Mouse (Mus musculus) liver, postnatal 0 days (tissue): Measurements from ENCODE around the gene Mtrex. TPM values are rescaled to one million over a fixed set of nuclear protein-coding genes. Genes with fewer than 3 reads are reported as not detected.

Source experiments
- ATAC-seq: fragments of 200-750 bp; cut with Nextera tagmentation; 2 replicates; pipeline ENCODE4 v1.8.0; 2017; ENCODE audit warnings: mild to moderate bottlenecking, moderate library complexity
- DNase-seq: peaks from one replicate; pipeline ENCODE4 v3.0.0-alpha.2; 2016
- H3K27ac ChIP-seq: fragments of 300-500 bp; sonication (generic); 2 replicates; pipeline ENCODE4 v1.5.1; 2014; ENCODE audit warnings: antibody characterized with exemption, moderate library complexity, mild to moderate bottlenecking, low read depth
- H3K27me3 ChIP-seq: fragments of 300-500 bp; sonication (generic); 2 replicates; pipeline ENCODE4 v1.6.1; 2014; ENCODE audit warnings: low read length, control low read depth, mixed read lengths; ENCODE audit not compliant: insufficient read depth
- H3K36me3 ChIP-seq: fragments of 300-500 bp; sonication (generic); replicated peaks from 2 replicates; pipeline ENCODE4 v1.6.1; 2014; ENCODE audit warnings: mild to moderate bottlenecking, control low read depth, low read length, moderate library complexity, mixed read lengths; ENCODE audit not compliant: insufficient read depth
- H3K4me1 ChIP-seq: fragments of 300-500 bp; sonication (generic); 2 replicates; pipeline ENCODE4 v1.6.1; 2014; ENCODE audit warnings: antibody characterized with exemption, mild to moderate bottlenecking, control low read depth; ENCODE audit not compliant: insufficient read depth
- H3K4me2 ChIP-seq: fragments of 300-500 bp; sonication (generic); 2 replicates; pipeline ENCODE4 v1.6.1; 2014; ENCODE audit warnings: low read depth, mild to moderate bottlenecking, low read length, moderate library complexity, mixed read lengths
- H3K4me3 ChIP-seq: fragments of 300-500 bp; sonication (generic); 2 replicates; pipeline ENCODE4 v1.5.1; 2014; ENCODE audit warnings: low read depth, low read length
- H3K9ac ChIP-seq: fragments of 300-500 bp; sonication (generic); replicated peaks from 2 replicates; pipeline ENCODE4 v1.6.1; 2014; ENCODE audit warnings: mild to moderate bottlenecking, moderate library complexity
- H3K9me3 ChIP-seq: fragments of 300-500 bp; sonication (generic); 2 replicates; pipeline ENCODE4 v1.6.1; 2016; ENCODE audit warnings: mild to moderate bottlenecking, control low read depth, low read length, mixed read lengths
- CTCF ChIP-seq: sonication (generic); IDR thresholded peaks from 2 replicates; pipeline ENCODE4 v1.5.1; 2016; ENCODE audit warnings: antibody characterized with exemption, low read depth
- EP300 ChIP-seq: IDR thresholded peaks from 2 replicates; pipeline ENCODE4 v1.6.1; 2016; ENCODE audit warnings: antibody characterized with exemption, low read depth, mild to moderate bottlenecking
- WGBS: fragments of 180-500 bp; shearing (Covaris S2); extraction: QIAGEN DNeasy Blood & Tissue Kit; methylation state at CpG from one replicate; pipeline ENCODE4 v1.1.7; 2014; ENCODE audit not compliant: insufficient replicate concordance; 5-methylcytosine and 5-hydroxymethylcytosine counted together
- polyA plus RNA-seq: library from polyadenylated mRNA; unstranded; fragments of >200 nt; fragmentation: Nextera tagmentation; extraction: Ambion mirVana; gene quantifications from 2 replicates; pipeline ENCODE4 v1.2.1, GENCODE M21; 2015

Mtrex gene
- polyA plus RNA-seq, 1 experiment from 2014 or later, result 13.8 TPM

DNA sequence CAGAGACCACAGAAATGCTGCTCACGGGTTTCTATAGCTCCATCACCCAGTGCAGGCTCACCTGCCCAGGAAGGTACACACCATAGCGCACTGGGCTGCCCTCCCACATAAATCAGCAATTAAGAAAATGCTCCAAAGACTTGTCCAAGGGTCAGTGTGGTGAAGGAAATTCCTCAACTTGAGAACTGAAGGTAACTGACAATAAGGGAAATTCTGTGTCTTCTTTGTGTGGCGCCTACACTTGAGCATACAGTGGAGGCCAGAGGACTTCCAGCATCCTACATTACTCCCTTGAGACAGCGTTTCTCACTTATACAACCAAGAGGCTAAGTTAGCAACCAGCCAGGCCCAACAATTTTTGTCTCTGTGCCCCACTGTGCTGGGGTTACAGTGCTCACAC, 1.2 kb downstream of the Mtrex start:
- Histone ChIP-seq H3K4me2 (peak overlapping the region; percentile 92), H3K4me3 (peak overlapping the region; percentile 96), H3K36me3 (peaks cover 5% of the 10 kb centered on the region), H3K9me3 (no peaks in the 10 kb centered on the region), H3K27me3 (no peaks in the 10 kb centered on the region), H3K9ac (peak overlapping the region; percentile 85), H3K4me1 (peaks cover 18% of the 10 kb centered on the region), H3K27ac (no peak overlapping the region)
- 47% methylated on average over 4 of the region's 4 CpGs for WGBS
- ATAC-seq (no peak), DNase-seq (no peak)
- TF ChIP-seq EP300 (no peak), CTCF (no peak)

DNA sequence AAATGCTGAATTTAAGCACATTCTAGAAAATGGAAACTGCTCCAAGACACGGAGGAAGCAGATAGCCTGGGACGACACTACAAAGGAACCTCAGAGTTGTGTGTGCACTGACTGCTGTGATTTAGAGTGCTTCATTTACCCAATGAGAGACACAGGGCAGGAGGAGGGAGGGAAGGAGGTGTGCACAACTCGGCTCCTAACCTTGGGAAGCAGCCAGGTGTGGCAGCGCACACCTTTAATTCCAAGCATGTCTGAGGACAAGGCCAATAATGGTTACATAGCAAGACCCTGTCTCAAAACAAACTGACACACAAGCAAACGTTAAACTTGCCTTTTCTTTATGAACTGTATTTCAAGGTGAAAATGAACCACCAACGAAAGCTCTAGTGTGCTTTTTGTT, 1.9 kb downstream of the Mtrex start:
- no peaks in the 10 kb centered on the region for H3K27me3 ChIP-seq
- H3K9me3 ChIP-seq, result no peaks in the 10 kb centered on the region
- ATAC-seq, result no peak
- H3K4me1 ChIP-seq, result peaks cover 18% of the 10 kb centered on the region
- WGBS, result 68% methylated on average over 6 of the region's 6 CpGs
- TF ChIP-seq CTCF (no peak), EP300 (no peak)
- no peak for DNase-seq
- H3K4me3 ChIP-seq, result no peak overlapping the region
- peaks cover 6% of the 10 kb centered on the region for H3K36me3 ChIP-seq
- H3K4me2 ChIP-seq, result peak overlapping the region; percentile 92
- H3K27ac ChIP-seq, result no peak overlapping the region
- no peak overlapping the region for H3K9ac ChIP-seq

DNA sequence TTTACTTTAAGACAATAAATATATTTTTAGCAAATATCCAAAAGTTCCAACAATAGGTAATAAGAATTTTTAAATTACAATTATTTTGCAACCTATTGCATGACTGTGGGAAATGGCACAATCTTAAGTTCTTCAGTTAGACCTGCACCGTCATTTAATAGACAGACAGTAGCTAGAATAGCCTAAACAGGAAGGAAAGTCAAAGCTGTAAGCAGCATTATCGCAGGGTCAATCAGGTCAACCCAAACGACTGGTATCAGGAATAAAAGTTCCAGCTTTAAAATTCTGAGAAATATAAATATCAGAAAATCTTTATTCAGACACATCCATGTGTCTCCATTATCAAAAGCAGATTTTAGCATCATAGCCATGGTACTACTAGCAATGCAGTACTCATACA, 6.3 kb downstream of the Mtrex start:
- no peak overlapping the region for H3K27ac ChIP-seq
- H3K4me2 ChIP-seq, result no peak overlapping the region
- no peak for TF ChIP-seq EP300
- no peak for TF ChIP-seq CTCF
- peaks cover 37% of the 10 kb centered on the region for H3K36me3 ChIP-seq
- H3K9ac ChIP-seq, result no peak overlapping the region
- WGBS, result 73% methylated on average over 3 of the region's 3 CpGs
- H3K9me3 ChIP-seq, result no peaks in the 10 kb centered on the region
- no peak for DNase-seq
- H3K4me3 ChIP-seq, result no peak overlapping the region
- ATAC-seq, result no peak
- H3K27me3 ChIP-seq, result no peaks in the 10 kb centered on the region
- H3K4me1 ChIP-seq, result peaks cover 6% of the 10 kb centered on the region

DNA sequence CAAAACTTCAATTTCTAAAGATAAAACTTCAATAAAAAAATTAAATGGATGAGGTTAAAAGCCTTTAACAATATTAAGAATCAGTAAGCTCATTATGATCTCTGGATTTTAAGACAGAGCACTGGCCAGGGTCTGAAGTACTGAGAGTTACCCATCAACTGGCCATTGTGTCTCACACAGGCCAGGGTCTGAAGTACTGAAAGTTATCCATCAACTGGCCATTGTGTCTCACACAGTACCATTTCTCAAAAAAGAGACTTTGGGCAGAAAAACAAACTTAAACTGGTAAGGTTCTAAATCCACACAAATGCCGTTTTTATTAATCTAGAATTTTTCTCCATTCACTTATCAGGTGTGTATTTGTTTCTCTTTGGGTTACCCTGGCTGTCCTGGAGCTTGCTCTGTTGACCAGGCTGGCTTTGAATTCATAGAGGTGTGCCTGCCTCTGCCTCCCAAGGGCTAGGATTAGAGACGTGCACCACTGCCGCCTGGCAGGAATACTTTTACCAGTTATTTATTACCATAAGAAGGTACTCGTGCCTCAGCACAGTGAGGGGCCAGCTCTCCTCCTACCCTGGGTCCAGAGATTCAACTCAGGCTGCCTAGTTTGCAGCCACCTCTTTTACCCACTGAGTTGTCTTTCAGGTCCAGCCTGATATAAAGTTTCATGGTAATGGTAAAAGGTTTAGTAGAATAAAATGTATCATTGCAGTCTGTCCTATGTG, 7.9 kb downstream of the Mtrex start:
- WGBS, result 86% methylated on average over 4 of the region's 4 CpGs
- TF ChIP-seq CTCF (no peak), EP300 (no peak)
- no peak overlapping the region for H3K4me3 ChIP-seq
- ATAC-seq (no peak), DNase-seq (no peak)
- no peaks in the 10 kb centered on the region for H3K9me3 ChIP-seq
- peaks cover 42% of the 10 kb centered on the region for H3K36me3 ChIP-seq
- H3K4me1 ChIP-seq, result no peaks in the 10 kb centered on the region
- no peak overlapping the region for H3K4me2 ChIP-seq
- no peak overlapping the region for H3K9ac ChIP-seq
- no peak overlapping the region for H3K27ac ChIP-seq
- H3K27me3 ChIP-seq, result no peaks in the 10 kb centered on the region

DNA sequence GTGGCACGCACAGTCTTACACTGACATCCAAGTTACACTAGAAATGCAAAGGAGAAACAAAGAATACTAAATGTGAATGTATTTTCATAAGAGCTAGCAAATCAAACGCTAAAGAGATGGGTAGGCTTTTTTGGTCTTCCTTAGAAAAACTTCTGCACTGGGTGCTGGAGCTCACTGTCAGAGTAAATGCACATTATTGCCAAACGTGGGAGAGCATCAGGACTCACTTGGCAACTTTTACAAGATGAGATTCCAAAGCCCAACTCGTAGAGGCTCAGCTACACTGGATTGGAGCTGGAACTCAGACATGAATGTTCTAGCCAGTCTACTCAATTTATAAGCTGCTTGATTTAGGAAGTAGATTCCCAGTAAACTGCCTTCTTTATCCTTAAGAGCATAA, 16.8 kb downstream of the Mtrex start:
- Histone ChIP-seq H3K4me2 (no peak overlapping the region), H3K36me3 (peaks cover 35% of the 10 kb centered on the region), H3K4me3 (no peak overlapping the region), H3K9me3 (no peaks in the 10 kb centered on the region), H3K9ac (no peak overlapping the region), H3K27me3 (no peaks in the 10 kb centered on the region), H3K27ac (no peak overlapping the region), H3K4me1 (no peaks in the 10 kb centered on the region)
- DNase-seq (no peak), ATAC-seq (no peak)
- no peak for TF ChIP-seq CTCF
- no peak for TF ChIP-seq EP300
- 86% methylated on average over 4 of the region's 4 CpGs for WGBS

DNA sequence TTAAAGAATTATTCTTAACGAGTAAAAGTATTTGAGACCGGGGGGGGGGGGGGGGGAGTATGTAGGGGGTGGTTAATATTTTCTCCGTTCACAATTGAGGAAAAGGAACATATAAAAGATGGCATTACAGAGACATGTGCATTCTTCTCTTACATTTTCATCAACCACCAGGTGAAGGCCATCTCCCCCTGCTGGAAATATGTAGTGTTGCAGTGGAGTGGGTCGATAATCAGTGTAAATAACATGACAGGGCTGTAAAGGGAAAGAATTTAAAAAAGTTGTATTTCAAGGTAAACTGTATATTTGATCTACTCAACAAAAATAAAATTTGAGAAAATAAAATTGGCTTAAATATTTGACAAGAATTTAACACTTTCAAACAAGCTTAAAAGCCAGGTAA, 17.5 kb downstream of the Mtrex start:
- TF ChIP-seq CTCF, result peak; percentile 90
- no peak for TF ChIP-seq EP300

More for the DNA sequence above, 17.5 kb downstream of the Mtrex start:
- H3K4me1 ChIP-seq, result no peaks in the 10 kb centered on the region
- H3K27ac ChIP-seq, result no peak overlapping the region
- H3K4me2 ChIP-seq, result no peak overlapping the region
- peaks cover 41% of the 10 kb centered on the region for H3K36me3 ChIP-seq
- no peaks in the 10 kb centered on the region for H3K27me3 ChIP-seq
- no peak overlapping the region for H3K9ac ChIP-seq
- ATAC-seq (no peak), DNase-seq (peak; percentile 50)
- no peaks in the 10 kb centered on the region for H3K9me3 ChIP-seq
- 56% methylated on average over 4 of the region's 4 CpGs for WGBS
- H3K4me3 ChIP-seq, result no peak overlapping the region
